ENCODE assay signal across 19 mouse cellular contexts in genomic region chr2:19562114-19562829, GRCm38 (mm10). TPM values are rescaled to one million over a fixed set of nuclear protein-coding genes. Genes with fewer than 3 reads are reported as not detected.
A peak's percentile ranks its signal among the peaks of the same experiment; 100 is the strongest.
DNase-seq lines count a peak whose midpoint lies in the region; ATAC-seq and TF ChIP-seq lines count a peak whose summit lies in the region.
"Had no signal": no experiment of that assay in that cellular context is flagged by ENCODE, and none has a peak within 500 bp of the region (broad histone marks: within the 10 kb centered on the region; RNA-seq: fewer than 3 reads in every experiment).

No protein-coding gene starts in this region.

- no peak for TF ChIP-seq EP300 in stomach, postnatal 0 days (optimal IDR thresholded peaks at IDR 0.05)

- H3K27ac ChIP-seq in forebrain, embryonic 12.5 days: no peak overlapping the region
- no peak overlapping the region for H3K27ac ChIP-seq in forebrain, postnatal 0 days (ENCODE audit: low read depth, low read length)
- no peak overlapping the region for H3K27ac ChIP-seq in stomach, embryonic 14.5 days (ENCODE audit: low read length)
- H3K27ac ChIP-seq in stomach, postnatal 0 days (replicated peaks): no peak overlapping the region
- no peak overlapping the region for H3K27ac ChIP-seq in midbrain, embryonic 13.5 days
- H3K27ac ChIP-seq: heart, adult 2 months; liver, embryonic 13.5 days had no signal

- H3K4me3 ChIP-seq in forebrain, embryonic 12.5 days (replicated peaks): no peak overlapping the region
- no peak overlapping the region for H3K4me3 ChIP-seq in forebrain, postnatal 0 days (ENCODE audit: low read depth, low read length)
- H3K4me3 ChIP-seq in stomach, embryonic 14.5 days (ENCODE audit: low read depth, low read length): no peak overlapping the region
- no peak overlapping the region for H3K4me3 ChIP-seq in stomach, postnatal 0 days (ENCODE audit: low read depth, low read length)
- no peak overlapping the region for H3K4me3 ChIP-seq in midbrain, embryonic 13.5 days (replicated peaks)
- H3K4me3 ChIP-seq: erythroblast, embryonic 14.5 days; heart, adult 2 months; liver, embryonic 13.5 days had no signal

- H3K27me3 ChIP-seq in forebrain, embryonic 12.5 days: no peaks in the 10 kb centered on the region
- no peaks in the 10 kb centered on the region for H3K27me3 ChIP-seq in forebrain, postnatal 0 days (ENCODE audit: insufficient read depth, low read length)
- H3K27me3 ChIP-seq in stomach, embryonic 14.5 days (ENCODE audit: control insufficient read depth, insufficient read depth, low read length): no peaks in the 10 kb centered on the region
- no peaks in the 10 kb centered on the region for H3K27me3 ChIP-seq in stomach, postnatal 0 days (ENCODE audit: control insufficient read depth, insufficient read depth, low read length)
- H3K27me3 ChIP-seq in midbrain, embryonic 13.5 days: no peaks in the 10 kb centered on the region
- H3K27me3 ChIP-seq: liver, embryonic 13.5 days had no signal

- no peak for DNase-seq in forebrain, postnatal 0 days
- no peak for DNase-seq in stomach, postnatal 0 days (ENCODE audit: low spot score)
- DNase-seq in urinary bladder, postnatal 14 days (ENCODE audit: low spot score): no peak
- no peak for DNase-seq in cerebellum, adult 9-10 months
- DNase-seq: cerebellum, adult 11 months; heart, adult 2 months; kidney, adult 8-10 months; liver, embryonic 13.5 days had no signal

- no peak overlapping the region for H3K4me2 ChIP-seq in forebrain, embryonic 12.5 days
- no peak overlapping the region for H3K4me2 ChIP-seq in forebrain, postnatal 0 days (ENCODE audit: low read depth)
- H3K4me2 ChIP-seq in stomach, embryonic 14.5 days (replicated peaks; ENCODE audit: low read depth, low read length): no peak overlapping the region
- no peak overlapping the region for H3K4me2 ChIP-seq in stomach, postnatal 0 days (replicated peaks; ENCODE audit: low read depth)
- H3K4me2 ChIP-seq in midbrain, embryonic 13.5 days (replicated peaks): no peak overlapping the region
- H3K4me2 ChIP-seq: liver, embryonic 13.5 days had no signal

- WGBS in forebrain, embryonic 12.5 days: 63% methylated on average over 5 of the region's 5 CpGs
- WGBS in forebrain, postnatal 0 days: 64% methylated on average over 5 of the region's 5 CpGs
- WGBS in stomach, embryonic 14.5 days: 75% methylated on average over 5 of the region's 5 CpGs
- 80% methylated on average over 5 of the region's 5 CpGs for WGBS in stomach, postnatal 0 days
- WGBS in midbrain, embryonic 13.5 days: 52% methylated on average over 5 of the region's 5 CpGs

- no peak for TF ChIP-seq CTCF in forebrain, postnatal 0 days (IDR thresholded peaks at IDR 0.05; ENCODE audit: low read depth)
- TF ChIP-seq CTCF in stomach, postnatal 0 days (IDR thresholded peaks at IDR 0.05; ENCODE audit: low read depth): no peak

- ATAC-seq in forebrain, embryonic 12.5 days (ENCODE audit: low FRiP score): peak; percentile 63
- no peak; the same call in 1 of the 2 replicates for ATAC-seq in forebrain, postnatal 0 days
- 0 out of 2 replicates have a peak, but pooled peaks have one; percentile 46 for ATAC-seq in stomach, embryonic 14.5 days (ENCODE audit: insufficient number of reproducible peaks, insufficient read depth, low FRiP score, low read depth)
- no peak for ATAC-seq in stomach, postnatal 0 days (ENCODE audit: low FRiP score, low TSS enrichment)
- ATAC-seq in midbrain, embryonic 13.5 days: peak; percentile 86

- H3K4me1 ChIP-seq in forebrain, embryonic 12.5 days: peaks cover 4% of the 10 kb centered on the region
- no peaks in the 10 kb centered on the region for H3K4me1 ChIP-seq in forebrain, postnatal 0 days (ENCODE audit: insufficient read depth)
- no peaks in the 10 kb centered on the region for H3K4me1 ChIP-seq in stomach, embryonic 14.5 days (ENCODE audit: control insufficient read depth, insufficient read depth, low read length)
- H3K4me1 ChIP-seq in stomach, postnatal 0 days (replicated peaks; ENCODE audit: control insufficient read depth, insufficient read depth): no peaks in the 10 kb centered on the region
- no peaks in the 10 kb centered on the region for H3K4me1 ChIP-seq in midbrain, embryonic 13.5 days (replicated peaks)
- H3K4me1 ChIP-seq: liver, embryonic 13.5 days had no signal

- no peak overlapping the region for H3K9ac ChIP-seq in forebrain, embryonic 12.5 days
- H3K9ac ChIP-seq in forebrain, postnatal 0 days: no peak overlapping the region
- no peak overlapping the region for H3K9ac ChIP-seq in stomach, embryonic 14.5 days (replicated peaks; ENCODE audit: low read depth, low read length)
- H3K9ac ChIP-seq in stomach, postnatal 0 days (ENCODE audit: low read length): no peak overlapping the region
- no peak overlapping the region for H3K9ac ChIP-seq in midbrain, embryonic 13.5 days (replicated peaks)
- H3K9ac ChIP-seq: liver, embryonic 13.5 days had no signal

- no peaks in the 10 kb centered on the region for H3K36me3 ChIP-seq in forebrain, embryonic 12.5 days (replicated peaks)
- no peaks in the 10 kb centered on the region for H3K36me3 ChIP-seq in forebrain, postnatal 0 days (ENCODE audit: insufficient read depth)
- H3K36me3 ChIP-seq in stomach, embryonic 14.5 days (ENCODE audit: control insufficient read depth, insufficient read depth, low read length): no peaks in the 10 kb centered on the region
- no peaks in the 10 kb centered on the region for H3K36me3 ChIP-seq in stomach, postnatal 0 days (ENCODE audit: control insufficient read depth, insufficient read depth, low read length)
- H3K36me3 ChIP-seq in midbrain, embryonic 13.5 days: no peaks in the 10 kb centered on the region
- H3K36me3 ChIP-seq: liver, embryonic 13.5 days had no signal

- no peaks in the 10 kb centered on the region for H3K9me3 ChIP-seq in forebrain, embryonic 12.5 days
- no peaks in the 10 kb centered on the region for H3K9me3 ChIP-seq in forebrain, postnatal 0 days (ENCODE audit: low read length)
- no peaks in the 10 kb centered on the region for H3K9me3 ChIP-seq in stomach, embryonic 14.5 days (ENCODE audit: control insufficient read depth, low read depth, low read length)
- H3K9me3 ChIP-seq in stomach, postnatal 0 days (ENCODE audit: control insufficient read depth, low read length): no peaks in the 10 kb centered on the region
- H3K9me3 ChIP-seq in midbrain, embryonic 13.5 days: no peaks in the 10 kb centered on the region
- H3K9me3 ChIP-seq: liver, embryonic 13.5 days had no signal

RNA-seq across cellular contexts. Expression of gene 4921504E06Rik, which starts 8.6 kb away (rescaled TPM):
- not detected in 2 replicates for polyA plus RNA-seq in forebrain, embryonic 12.5 days (2016; fragmentation: Nextera tagmentation; extraction: Ambion mirVana)
- not detected in 2 replicates for total RNA-seq in forebrain, postnatal 0 days (2014; rRNA removed)
- polyA plus RNA-seq in forebrain, postnatal 0 days (2015; fragmentation: Nextera tagmentation; extraction: Ambion mirVana): not detected in 2 replicates
- not detected in 2 replicates for polyA plus RNA-seq in stomach, embryonic 14.5 days (2014; fragmentation: Nextera tagmentation; extraction: Ambion mirVana)
- polyA plus RNA-seq in stomach, postnatal 0 days (2015; fragmentation: Nextera tagmentation; extraction: Ambion mirVana): 0.05 TPM in 1 of 2 replicates, not detected in the other
- 0.13 TPM in 1 of 2 replicates, not detected in the other for polyA plus RNA-seq in midbrain, embryonic 13.5 days (2015; fragmentation: Nextera tagmentation; extraction: Ambion mirVana)
- total RNA-seq: heart, adult 2 months; megakaryocyte, adult 5-6 weeks; neutrophil, adult 5-6 weeks had no signal
- polyA plus RNA-seq: C2C12; erythroblast, embryonic 14.5 days; heart, adult 2 months; heart, embryonic 16.5 days; limb, embryonic 11.5 days; liver, embryonic 13.5 days; lung, embryonic 16.5 days; spleen, adult 2 months had no signal

Comparison
In these comparisons a context has a peak if more than half of its experiments do, and no peak if none do; other contexts are left out.
1. ATAC-seq: peak in forebrain, embryonic 12.5 days (single experiment), stomach, embryonic 14.5 days (single experiment) and midbrain, embryonic 13.5 days (single experiment); none in forebrain, postnatal 0 days (single experiment) and stomach, postnatal 0 days (single experiment).